18 mouse cellular contexts compared by ENCODE assay signal in the genomic region with DNA sequence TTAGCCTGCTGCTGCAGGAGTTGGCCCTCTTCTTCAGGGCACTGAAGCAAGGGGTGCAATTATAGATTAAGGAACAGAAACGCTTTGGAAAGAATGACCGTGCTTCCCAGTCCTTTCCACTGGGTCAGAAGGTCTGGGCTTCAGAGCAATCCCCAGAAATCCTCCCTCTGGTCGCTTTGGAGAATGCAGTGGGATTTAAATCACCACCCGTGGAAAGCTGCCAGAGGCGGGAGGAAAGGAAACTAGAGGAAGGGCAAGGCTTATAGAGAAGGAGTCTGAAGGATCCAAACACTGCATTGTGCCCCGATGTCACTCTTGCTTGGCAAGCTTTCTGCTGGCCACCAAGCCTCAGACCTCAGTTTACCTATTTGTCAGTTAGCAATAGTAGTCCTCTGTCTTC.
DNase-seq lines count a peak whose midpoint lies in the region; ATAC-seq and TF ChIP-seq lines count a peak whose summit lies in the region.
"Had no signal": no experiment of that assay in that cellular context is flagged by ENCODE, and none has a peak within 500 bp of the region (broad histone marks: within the 10 kb centered on the region; RNA-seq: fewer than 3 reads in every experiment).

No protein-coding gene starts in this region.

- H3K4me1 ChIP-seq in cerebellum, adult 2 months (ENCODE audit: control insufficient read depth, insufficient read depth, low read length) = no peaks in the 10 kb centered on the region
- no peaks in the 10 kb centered on the region for H3K4me1 ChIP-seq in kidney, adult 2 months (ENCODE audit: control insufficient read depth, insufficient read depth, low read length)
- peaks cover 3% of the 10 kb centered on the region; the same call in 1 of the 2 replicates for H3K4me1 ChIP-seq in kidney, embryonic 15.5 days
- H3K4me1 ChIP-seq: embryonic facial prominence, embryonic 15.5 days had no signal

- H3K27me3 ChIP-seq in cerebellum, adult 2 months (ENCODE audit: control insufficient read depth, insufficient read depth, low read length) = no peaks in the 10 kb centered on the region
- H3K27me3 ChIP-seq in kidney, adult 2 months (replicated peaks; ENCODE audit: control insufficient read depth, insufficient read depth, low read length) = no peaks in the 10 kb centered on the region
- no peaks in the 10 kb centered on the region for H3K27me3 ChIP-seq in kidney, embryonic 15.5 days
- H3K27me3 ChIP-seq: embryonic facial prominence, embryonic 15.5 days; limb, embryonic 12.5 days had no signal

- no peak for TF ChIP-seq CTCF in cerebellum, adult 2 months (IDR thresholded peaks at IDR 0.05; ENCODE audit: borderline replicate concordance, insufficient read depth, low read depth, low read length)
- TF ChIP-seq CTCF in kidney, adult 2 months (conservative IDR thresholded peaks at IDR 0.05; ENCODE audit: insufficient read depth, insufficient read length, low read depth, low read length) = no peak

- H3K27ac ChIP-seq in cerebellum, adult 2 months (ENCODE audit: insufficient read depth, low read length) = no peak overlapping the region
- no peak overlapping the region for H3K27ac ChIP-seq in kidney, adult 2 months (ENCODE audit: insufficient read depth, low read depth, low read length)
- no peak overlapping the region for H3K27ac ChIP-seq in kidney, embryonic 15.5 days
- H3K27ac ChIP-seq: embryonic facial prominence, embryonic 15.5 days; hindbrain, embryonic 14.5 days; limb, embryonic 12.5 days had no signal

- DNase-seq in cerebellum, postnatal 14 days = peak; percentile 15 to 59
- DNase-seq in cerebellum, adult 2 months = no peak
- DNase-seq in kidney, adult 2 months = peak; percentile 20
- peak; percentile 2 for DNase-seq in lung, postnatal 14 days
- no peak for DNase-seq in lung, adult 18-20 months
- peak; percentile 38 to 55 for DNase-seq in kidney, postnatal 25 days
- no peak for DNase-seq in layer of hippocampus, adult 9-11 months
- DNase-seq: B cell, adult 2 months; cerebellum, postnatal 36 days; right cerebral cortex, adult 18-20 months; thymus, postnatal 14 days had no signal

- H3K9ac ChIP-seq in kidney, embryonic 15.5 days = no peak overlapping the region
- H3K9ac ChIP-seq: embryonic facial prominence, embryonic 15.5 days; hindbrain, embryonic 14.5 days; limb, embryonic 12.5 days had no signal

- H3K9me3 ChIP-seq in kidney, embryonic 15.5 days (replicated peaks) = no peaks in the 10 kb centered on the region
- H3K9me3 ChIP-seq: embryonic facial prominence, embryonic 15.5 days; limb, embryonic 12.5 days had no signal

- no peak for ATAC-seq in kidney, embryonic 15.5 days (replicated peaks; ENCODE audit: low FRiP score)
- ATAC-seq: activated CD4-positive, CD25-positive, alpha-beta regulatory T cell, adult 4 months had no signal

- H3K4me2 ChIP-seq in kidney, embryonic 15.5 days = no peak overlapping the region
- H3K4me2 ChIP-seq: embryonic facial prominence, embryonic 15.5 days; heart, embryonic 11.5 days; hindbrain, embryonic 14.5 days; limb, embryonic 12.5 days had no signal

- WGBS in cerebellum, adult 2 months = 33% methylated on average over 6 of the region's 6 CpGs
- 34% methylated on average over 6 of the region's 6 CpGs for WGBS in kidney, adult 2 months
- 45% methylated on average over 6 of the region's 6 CpGs for WGBS in kidney, embryonic 15.5 days

- no peak overlapping the region for H3K4me3 ChIP-seq in cerebellum, adult 2 months (replicated peaks; ENCODE audit: insufficient read depth, low read depth, low read length)
- no peak overlapping the region for H3K4me3 ChIP-seq in kidney, adult 2 months (ENCODE audit: insufficient read depth, low read depth, low read length)
- no peak overlapping the region for H3K4me3 ChIP-seq in kidney, embryonic 15.5 days (replicated peaks)
- H3K4me3 ChIP-seq: embryonic facial prominence, embryonic 15.5 days; limb, embryonic 12.5 days had no signal

- no peaks in the 10 kb centered on the region for H3K36me3 ChIP-seq in kidney, adult 2 months (ENCODE audit: control insufficient read depth, insufficient read depth, low read length)
- H3K36me3 ChIP-seq in kidney, embryonic 15.5 days = no peaks in the 10 kb centered on the region
- H3K36me3 ChIP-seq: embryonic facial prominence, embryonic 15.5 days; G1E; limb, embryonic 12.5 days had no signal

- TF ChIP-seq POLR2A in cerebellum, adult 2 months (IDR thresholded peaks at IDR 0.05; ENCODE audit: borderline replicate concordance, insufficient read depth, low read length) = no peak
- TF ChIP-seq POLR2A in kidney, adult 2 months (IDR thresholded peaks at IDR 0.05; ENCODE audit: low read depth, low read length) = no peak

Comparison
In these comparisons a context has a peak if more than half of its experiments do, and no peak if none do; other contexts are left out.
1. DNase-seq: peak in cerebellum, postnatal 14 days (2 of 2), kidney, adult 2 months (single experiment), lung, postnatal 14 days (single experiment) and kidney, postnatal 25 days (2 of 2); none in cerebellum, adult 2 months (0 of 2), lung, adult 18-20 months (0 of 2) and layer of hippocampus, adult 9-11 months (single experiment).